Mouse (Mus musculus) liver, adult 2 months (tissue): ENCODE measurements around the gene Snrpe.

Experiments
- CTCF ChIP-seq: fragments of 200-500 bp; IDR thresholded peaks from 2 replicates; pipeline ENCODE4 v1.5.1; 2011; ENCODE audit warnings: low read depth, low read length, control low read depth
- POLR2A ChIP-seq: fragments of 200-500 bp; IDR thresholded peaks from 2 replicates; pipeline ENCODE4 v1.6.1; 2011; ENCODE audit warnings: low read length, control low read depth; ENCODE audit not compliant: insufficient read depth; ENCODE audit errors: extremely low read depth

DNA sequence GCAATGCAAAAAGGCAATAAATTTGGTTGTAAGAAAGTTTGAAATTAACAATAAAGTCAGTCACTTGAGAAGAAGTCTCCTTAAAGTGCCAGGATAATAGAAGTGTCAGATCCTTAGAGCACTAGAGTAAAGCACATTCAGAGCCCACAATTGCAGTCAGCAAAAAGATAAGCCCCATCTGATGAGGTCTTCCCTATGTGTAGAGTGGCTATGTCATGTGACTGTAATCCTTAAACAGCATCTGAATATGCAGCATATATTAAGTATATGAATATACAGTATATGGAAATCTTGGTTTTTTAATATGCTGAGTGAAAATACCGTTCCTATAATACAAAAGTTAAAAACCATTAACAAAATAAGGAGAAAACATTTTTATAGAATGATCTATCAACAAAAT, 42.9 kb upstream of the Snrpe start:
- TF ChIP-seq CTCF (no peak), POLR2A (no peak)
